Mouse (Mus musculus): Measurements from ENCODE around the gene Exoc3l4. TPM values are rescaled to one million over a fixed set of nuclear protein-coding genes. Genes with fewer than 3 reads are reported as not detected.

The Exoc3l4 gene
- polyA plus RNA-seq, 1 experiment: 46.7 TPM

- WGBS: 49% methylated on average over 27 of the region's 27 CpGs
- peaks cover 11% of the 10 kb centered on the region; the same call in 1 of the 2 replicates for H3K4me1 ChIP-seq (ENCODE audit: control insufficient read depth, insufficient read depth, low read length)
- TF ChIP-seq POLR2A (IDR thresholded peaks at IDR 0.05; ENCODE audit: borderline replicate concordance, extremely low read depth, low read depth, low read length): no peak
- no peak for TF ChIP-seq CTCF (IDR thresholded peaks at IDR 0.05; ENCODE audit: insufficient read depth, low read length)
- H3K4me3 ChIP-seq (replicated peaks; ENCODE audit: extremely low read depth, low read depth, low read length): no peak overlapping the region
- DNase-seq: no peak
Observed at GRCm38 (mm10) chr12:111445890-111446613, 29.2 kb downstream of the Exoc3l4 start.

- Histone ChIP-seq H3K4me3 (replicated peaks; ENCODE audit: extremely low read depth, low read depth, low read length) (no peak overlapping the region), H3K4me1 (ENCODE audit: control insufficient read depth, insufficient read depth, low read length) (peaks cover 11% of the 10 kb centered on the region; the same call in 1 of the 2 replicates)
- 74% methylated on average over 5 of the region's 5 CpGs for WGBS
- TF ChIP-seq CTCF (IDR thresholded peaks at IDR 0.05; ENCODE audit: insufficient read depth, low read length): no peak
- no peak for TF ChIP-seq POLR2A (IDR thresholded peaks at IDR 0.05; ENCODE audit: borderline replicate concordance, extremely low read depth, low read depth, low read length)
- DNase-seq: no peak
Observed at GRCm38 (mm10) chr12:111446745-111447144, 29.9 kb downstream of the Exoc3l4 start.

- H3K4me3 ChIP-seq (replicated peaks; ENCODE audit: extremely low read depth, low read depth, low read length): no peak overlapping the region
- no peak for DNase-seq
- WGBS: 71% methylated on average over 9 of the region's 9 CpGs
- peaks cover 8% of the 10 kb centered on the region; the same call in 1 of the 2 replicates for H3K4me1 ChIP-seq (ENCODE audit: control insufficient read depth, insufficient read depth, low read length)
- no peak for TF ChIP-seq CTCF (IDR thresholded peaks at IDR 0.05; ENCODE audit: insufficient read depth, low read length)
- no peak for TF ChIP-seq POLR2A (IDR thresholded peaks at IDR 0.05; ENCODE audit: borderline replicate concordance, extremely low read depth, low read depth, low read length)
Observed at GRCm38 (mm10) chr12:111447350-111447749, 30.5 kb downstream of the Exoc3l4 start.

GRCm38 (mm10) chr12:111447898-111448760 is 31.3 kb downstream of the Exoc3l4 start:
- Histone ChIP-seq H3K4me3 (replicated peaks; ENCODE audit: extremely low read depth, low read depth, low read length) (no peak overlapping the region), H3K4me1 (ENCODE audit: control insufficient read depth, insufficient read depth, low read length) (peaks cover 8% of the 10 kb centered on the region; the same call in 1 of the 2 replicates)
- WGBS: 78% methylated on average over 22 of the region's 22 CpGs
- no peak for DNase-seq
- TF ChIP-seq POLR2A (IDR thresholded peaks at IDR 0.05; ENCODE audit: borderline replicate concordance, extremely low read depth, low read depth, low read length) (no peak), CTCF (IDR thresholded peaks at IDR 0.05; ENCODE audit: insufficient read depth, low read length) (no peak)

GRCm38 (mm10) chr12:111448931-111449705 is 32.3 kb downstream of the Exoc3l4 start:
- WGBS: 36% methylated on average over 13 of the region's 14 CpGs
- TF ChIP-seq POLR2A (IDR thresholded peaks at IDR 0.05; ENCODE audit: borderline replicate concordance, extremely low read depth, low read depth, low read length) (no peak), CTCF (IDR thresholded peaks at IDR 0.05; ENCODE audit: insufficient read depth, low read length) (no peak)
- H3K4me1 ChIP-seq (ENCODE audit: control insufficient read depth, insufficient read depth, low read length): peaks cover 8% of the 10 kb centered on the region; the same call in 1 of the 2 replicates
- H3K4me3 ChIP-seq (replicated peaks; ENCODE audit: extremely low read depth, low read depth, low read length): no peak overlapping the region
- DNase-seq: no peak

GRCm38 (mm10) chr12:111450359-111450758 is 33.5 kb downstream of the Exoc3l4 start:
- WGBS: 23% methylated on average over 6 of the region's 6 CpGs
- no peak for DNase-seq
- peaks cover 8% of the 10 kb centered on the region; the same call in 1 of the 2 replicates for H3K4me1 ChIP-seq (ENCODE audit: control insufficient read depth, insufficient read depth, low read length)
- no peak for TF ChIP-seq CTCF (IDR thresholded peaks at IDR 0.05; ENCODE audit: insufficient read depth, low read length)
- no peak overlapping the region for H3K4me3 ChIP-seq (replicated peaks; ENCODE audit: extremely low read depth, low read depth, low read length)

- no peak for DNase-seq
- WGBS: 87% methylated on average over 7 of the region's 7 CpGs
- H3K4me1 ChIP-seq (ENCODE audit: control insufficient read depth, insufficient read depth, low read length): peaks cover 8% of the 10 kb centered on the region; the same call in 1 of the 2 replicates
- TF ChIP-seq POLR2A (IDR thresholded peaks at IDR 0.05; ENCODE audit: borderline replicate concordance, extremely low read depth, low read depth, low read length) (no peak), CTCF (IDR thresholded peaks at IDR 0.05; ENCODE audit: insufficient read depth, low read length) (no peak)
- H3K4me3 ChIP-seq (replicated peaks; ENCODE audit: extremely low read depth, low read depth, low read length): no peak overlapping the region
Observed at GRCm38 (mm10) chr12:111451561-111451960, 34.7 kb downstream of the Exoc3l4 start.

- TF ChIP-seq POLR2A (IDR thresholded peaks at IDR 0.05; ENCODE audit: borderline replicate concordance, extremely low read depth, low read depth, low read length) (no peak), CTCF (IDR thresholded peaks at IDR 0.05; ENCODE audit: insufficient read depth, low read length) (no peak)
- Histone ChIP-seq H3K4me3 (replicated peaks; ENCODE audit: extremely low read depth, low read depth, low read length) (no peak overlapping the region), H3K4me1 (ENCODE audit: control insufficient read depth, insufficient read depth, low read length) (peaks cover 8% of the 10 kb centered on the region; the same call in 1 of the 2 replicates)
- WGBS: 42% methylated on average over 4 of the region's 4 CpGs
- no peak for DNase-seq
Observed at GRCm38 (mm10) chr12:111454021-111454420, 37.2 kb downstream of the Exoc3l4 start.

Data from lung, adult 2 months (tissue).